Mouse (Mus musculus) CH12.LX (cell line): Measurements from ENCODE around the gene Mcm8. TPM values are rescaled to one million over a fixed set of nuclear protein-coding genes. Genes with fewer than 3 reads are reported as not detected.
A peak's percentile ranks its signal among the peaks of the same experiment; 100 is the strongest.

ENCODE experiments used
- DNase-seq: peaks from one replicate; pipeline ENCODE4 v3.0.0-alpha.2; 2013; ENCODE audit errors: extremely low read depth
- H3K27ac ChIP-seq: 2 replicates; pipeline ENCODE4 v1.5.1; 2012; ENCODE audit warnings: low read depth, mild to moderate bottlenecking, control low read depth, moderate library complexity; ENCODE audit not compliant: insufficient read depth
- H3K27me3 ChIP-seq: replicated peaks from 2 replicates; pipeline ENCODE3; 2012; ENCODE audit warnings: inconsistent platforms
- H3K36me3 ChIP-seq, 2 experiments: replicated peaks in 1 of 2; 2 replicates each; pipeline versions ENCODE3 to v1.6.1; 2012; ENCODE audit warnings: inconsistent platforms in 1 of 2, low read length in 1 of 2, mild to moderate bottlenecking in 1 of 2, mixed read lengths in 1 of 2, moderate library complexity in 1 of 2; ENCODE audit not compliant: control insufficient read depth in 1 of 2, insufficient read depth in 1 of 2
- H3K4me1 ChIP-seq, 2 experiments: 2 replicates each; pipeline ENCODE4 v1.6.1; 2012; ENCODE audit warnings: inconsistent platforms in 1 of 2, moderate library complexity in 1 of 2; ENCODE audit not compliant: insufficient read depth in 2 of 2, control insufficient read depth in 1 of 2
- H3K4me2 ChIP-seq: 2 replicates; pipeline ENCODE4 v1.6.1; 2012; ENCODE audit warnings: low read depth, mild to moderate bottlenecking, control low read depth; ENCODE audit not compliant: poor library complexity, insufficient read depth, severe bottlenecking
- H3K4me3 ChIP-seq, 3 experiments: fragments of 150-350 bp in 1 of 3; sonication (generic) in 1 of 3; replicated peaks in 1 of 3; 2 replicates each; pipeline versions ENCODE3 to v1.5.1; 2011 to 2012; ENCODE audit warnings: low read depth in 2 of 3, low read length in 2 of 3, mild to moderate bottlenecking in 2 of 3, moderate library complexity in 2 of 3, control low read depth in 1 of 3, improper control_type of control experiment in 1 of 3, inconsistent platforms in 1 of 3, mixed read lengths in 1 of 3; ENCODE audit not compliant: poor library complexity in 1 of 3
- H3K79me2 ChIP-seq: replicated peaks from 2 replicates; pipeline ENCODE4 v1.6.1; 2012; ENCODE audit warnings: mild to moderate bottlenecking, moderate library complexity; ENCODE audit not compliant: control insufficient read depth, poor library complexity, insufficient read depth, severe bottlenecking; ENCODE audit errors: extremely low read depth
- H3K9ac ChIP-seq: 2 replicates; pipeline ENCODE4 v1.6.1; 2012; ENCODE audit warnings: low read depth, mild to moderate bottlenecking, control low read depth, moderate library complexity; ENCODE audit not compliant: insufficient read depth
- H3K9me3 ChIP-seq: replicated peaks from 2 replicates; pipeline ENCODE3; 2012; ENCODE audit warnings: low read length, inconsistent platforms, mixed read lengths
- BHLHE40 ChIP-seq: IDR thresholded peaks from 2 replicates; pipeline ENCODE4 v1.6.1; 2011; ENCODE audit warnings: mild to moderate bottlenecking, low read depth, low read length, improper control_type of control experiment
- CHD2 ChIP-seq: IDR thresholded peaks from 2 replicates; pipeline ENCODE4 v1.6.1; 2011; ENCODE audit warnings: low read length, improper control_type of control experiment
- CTCF ChIP-seq, 2 experiments: IDR thresholded peaks in 1 of 2; conservative IDR thresholded peaks in 1 of 2; 2 replicates each; pipeline ENCODE4 v1.5.1; 2011 to 2012; ENCODE audit warnings: low read depth in 2 of 2, low read length in 2 of 2, improper control_type of control experiment in 1 of 2, inconsistent platforms in 1 of 2, mild to moderate bottlenecking in 1 of 2, moderate library complexity in 1 of 2
- E2F4 ChIP-seq: IDR thresholded peaks from 2 replicates; pipeline ENCODE4 v1.6.1; 2011; ENCODE audit warnings: low read depth, low read length, improper control_type of control experiment; ENCODE audit not compliant: insufficient replicate concordance
- ELF1 ChIP-seq: IDR thresholded peaks from 2 replicates; pipeline ENCODE4 v1.6.1; 2014; ENCODE audit warnings: low read depth, mild to moderate bottlenecking, inconsistent platforms, low read length, improper control_type of control experiment
- ETS1 ChIP-seq: conservative IDR thresholded peaks from 2 replicates; pipeline ENCODE4 v1.6.1; 2012; ENCODE audit warnings: low read depth, mild to moderate bottlenecking, inconsistent platforms, low read length, improper control_type of control experiment, moderate library complexity
- IRF4 ChIP-seq: IDR thresholded peaks from 2 replicates; pipeline ENCODE4 v1.6.1; 2014; ENCODE audit warnings: low read depth, mild to moderate bottlenecking, inconsistent platforms, low read length, improper control_type of control experiment
- JUN ChIP-seq: IDR thresholded peaks from 2 replicates; pipeline ENCODE4 v1.6.1; 2011; ENCODE audit warnings: low read depth, mild to moderate bottlenecking, low read length, improper control_type of control experiment, moderate library complexity; ENCODE audit not compliant: insufficient read depth
- JUND ChIP-seq: conservative IDR thresholded peaks from 2 replicates; pipeline ENCODE4 v1.6.1; 2011; ENCODE audit warnings: low read depth, low read length, improper control_type of control experiment
- KAT2A ChIP-seq: IDR thresholded peaks from 2 replicates; pipeline ENCODE4 v1.6.1; 2012; ENCODE audit warnings: low read length, improper control_type of control experiment, inconsistent platforms; ENCODE audit not compliant: insufficient replicate concordance
- MAFK ChIP-seq: IDR thresholded peaks from 2 replicates; pipeline ENCODE4 v1.6.1; 2011; ENCODE audit warnings: low read length, improper control_type of control experiment; ENCODE audit not compliant: insufficient replicate concordance
- MAX ChIP-seq: IDR thresholded peaks from 2 replicates; pipeline ENCODE4 v1.6.1; 2011; ENCODE audit warnings: low read length, improper control_type of control experiment
- MAZ ChIP-seq: IDR thresholded peaks from 2 replicates; pipeline ENCODE4 v1.6.1; 2012; ENCODE audit warnings: low read depth, mild to moderate bottlenecking, inconsistent platforms, low read length, improper control_type of control experiment, moderate library complexity
- MEF2A ChIP-seq: IDR thresholded peaks from 2 replicates; pipeline ENCODE4 v1.6.1; 2014; ENCODE audit warnings: low read depth, mild to moderate bottlenecking, inconsistent platforms, low read length, improper control_type of control experiment, borderline replicate concordance
- MYC ChIP-seq: IDR thresholded peaks from 2 replicates; pipeline ENCODE4 v1.6.1; 2011; ENCODE audit warnings: low read depth, mild to moderate bottlenecking, improper control_type of control experiment, low read length
- NRF1 ChIP-seq: IDR thresholded peaks from 2 replicates; pipeline ENCODE4 v1.6.1; 2014; ENCODE audit warnings: low read depth, mild to moderate bottlenecking, inconsistent platforms, low read length, improper control_type of control experiment, moderate library complexity
- PAX5 ChIP-seq: IDR thresholded peaks from 2 replicates; pipeline ENCODE4 v1.6.1; 2012; ENCODE audit warnings: low read length, inconsistent platforms, mixed read lengths
- POLR2A ChIP-seq: IDR thresholded peaks from 2 replicates; pipeline ENCODE4 v1.6.1; 2011; ENCODE audit warnings: low read depth, mild to moderate bottlenecking, improper control_type of control experiment, low read length
- RAD21 ChIP-seq: IDR thresholded peaks from 2 replicates; pipeline ENCODE4 v1.6.1; 2011; ENCODE audit warnings: low read depth, mild to moderate bottlenecking, low read length, improper control_type of control experiment, moderate library complexity
- SIN3A ChIP-seq: IDR thresholded peaks from 2 replicates; pipeline ENCODE4 v1.6.1; 2012; ENCODE audit warnings: low read length, improper control_type of control experiment, inconsistent platforms
- SMC3 ChIP-seq: IDR thresholded peaks from 2 replicates; pipeline ENCODE4 v1.6.1; 2011; ENCODE audit warnings: low read depth, low read length, improper control_type of control experiment
- TBP ChIP-seq: conservative IDR thresholded peaks from 2 replicates; pipeline ENCODE4 v1.6.1; 2011; ENCODE audit warnings: low read depth, low read length, improper control_type of control experiment
- TCF12 ChIP-seq: IDR thresholded peaks from 2 replicates; pipeline ENCODE4 v1.6.1; 2014; ENCODE audit warnings: low read depth, mild to moderate bottlenecking, inconsistent platforms, low read length, improper control_type of control experiment
- UBTF ChIP-seq: IDR thresholded peaks from 2 replicates; pipeline ENCODE4 v1.6.1; 2012; ENCODE audit warnings: low read depth, mild to moderate bottlenecking, inconsistent platforms, low read length, improper control_type of control experiment, moderate library complexity
- USF1 ChIP-seq: IDR thresholded peaks from 2 replicates; pipeline ENCODE4 v1.6.1; 2014; ENCODE audit warnings: low read depth, mild to moderate bottlenecking, inconsistent platforms, low read length, improper control_type of control experiment
- USF2 ChIP-seq: conservative IDR thresholded peaks from 2 replicates; pipeline ENCODE4 v1.6.1; 2011; ENCODE audit warnings: low read depth, low read length, improper control_type of control experiment
- ZC3H11A ChIP-seq: IDR thresholded peaks from 2 replicates; pipeline ENCODE4 v1.6.1; 2012; ENCODE audit warnings: low read depth, mild to moderate bottlenecking, inconsistent platforms, low read length, improper control_type of control experiment
- ZKSCAN1 ChIP-seq: IDR thresholded peaks from 2 replicates; pipeline ENCODE4 v1.6.1; 2012; ENCODE audit warnings: low read depth, inconsistent platforms, low read length, improper control_type of control experiment, borderline replicate concordance
- ZMIZ1 ChIP-seq: IDR thresholded peaks from 2 replicates; pipeline ENCODE4 v1.6.1; 2012; ENCODE audit warnings: low read depth, mild to moderate bottlenecking, inconsistent platforms, low read length, improper control_type of control experiment
- ZNF384 ChIP-seq: IDR thresholded peaks from 2 replicates; pipeline ENCODE4 v1.6.1; 2012; ENCODE audit warnings: low read depth, low read length, improper control_type of control experiment, inconsistent platforms
- dilution Hi-C: fragments of 300-500 bp; cut with MboI; formaldehyde crosslinking; loops from 2 replicates; pipeline ENCODE4 v1.14.3; 2020; ENCODE audit warnings: low sequenced_read_pairs; ENCODE audit not compliant: extremely low pct_unique_long_range_greater_than_20kb, extremely low pct_ligation_motif_present
- in situ Hi-C: fragments of 300-500 bp; cut with MboI; formaldehyde crosslinking; loops from 3 replicates; pipeline ENCODE4 v1.14.3; 2019; ENCODE audit warnings: low sequenced_read_pairs, low pct_ligation_motif_present, low pct_unique_long_range_greater_than_20kb, mixed read lengths
- polyA plus RNA-seq: library from polyadenylated mRNA; unstranded; fragments of >175 nt; gene quantifications from 2 replicates; pipeline ENCODE4 v1.2.1, GENCODE M21; 2012; ENCODE audit warnings: low read depth; ENCODE audit not compliant: insufficient read length
- total RNA-seq, 2 experiments: library from RNA; depleted of rRNA; stranded (reverse); fragments of 300-350 nt in 1 of 2; fragments of >200 nt in 1 of 2; gene quantifications; 2 replicates each; pipeline ENCODE4 v1.2.3; 2012 to 2014

Gene Mcm8
- total and polyA plus RNA-seq, 3 experiments = 24.6 to 26.9 (median 24.7) TPM

DNA sequence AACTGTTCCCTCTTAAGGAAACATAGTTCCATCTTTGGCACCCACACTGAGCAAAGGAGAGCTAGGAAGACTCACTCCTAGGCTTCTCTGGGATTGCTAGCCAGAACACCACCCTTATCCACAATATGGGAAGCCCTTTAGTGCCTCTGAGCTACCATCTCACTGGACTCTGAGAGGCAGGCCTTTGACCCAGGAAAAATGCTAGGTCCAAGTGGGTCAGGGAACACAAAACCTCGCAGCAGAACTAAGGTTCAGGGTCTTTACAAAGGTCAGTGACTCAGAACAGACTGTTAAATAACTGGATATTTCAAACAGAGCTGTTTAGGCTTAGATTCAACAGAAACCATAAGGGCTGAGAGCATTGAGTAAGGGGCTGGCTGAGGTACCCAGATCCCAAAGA lies 61.0 kb downstream of the Mcm8 start:
- H3K4me3 ChIP-seq = no peak overlapping the region
- no peak for TF ChIP-seq JUND
- TF ChIP-seq ZMIZ1 = no peak
- TF ChIP-seq MAFK = no peak
- TF ChIP-seq NRF1 = no peak
- TF ChIP-seq CTCF (conservative IDR thresholded peaks at IDR 0.05 in 1 of 2, IDR thresholded peaks at IDR 0.05 in 1 of 2; ENCODE audit: low read depth in 2 of 2, low read length in 2 of 2) = no peak
- TF ChIP-seq ZKSCAN1 = no peak
- TF ChIP-seq ELF1 = no peak
- no peak for TF ChIP-seq MEF2A
- TF ChIP-seq RAD21 = no peak
- no peak for TF ChIP-seq SIN3A
- no peak for TF ChIP-seq E2F4
- no peak for TF ChIP-seq POLR2A
- TF ChIP-seq MYC = no peak
- no peak for TF ChIP-seq CHD2
- H3K4me1 ChIP-seq = peaks cover 5 to 7% of the 10 kb centered on the region in 2 experiments; a peak in 3 of 4 replicates
- H3K4me2 ChIP-seq = no peak overlapping the region
- no peak overlapping the region for H3K27ac ChIP-seq
- peaks cover 62% of the 10 kb centered on the region for H3K27me3 ChIP-seq
- H3K9ac ChIP-seq = no peak overlapping the region
- no peaks in the 10 kb centered on the region for H3K79me2 ChIP-seq
- DNase-seq = no peak
- H3K36me3 ChIP-seq = no peaks in the 10 kb centered on the region
- dilution Hi-C loops (no loop called here), in situ Hi-C loops (no loop called here)
- peaks cover 2% of the 10 kb centered on the region for H3K9me3 ChIP-seq

DNA sequence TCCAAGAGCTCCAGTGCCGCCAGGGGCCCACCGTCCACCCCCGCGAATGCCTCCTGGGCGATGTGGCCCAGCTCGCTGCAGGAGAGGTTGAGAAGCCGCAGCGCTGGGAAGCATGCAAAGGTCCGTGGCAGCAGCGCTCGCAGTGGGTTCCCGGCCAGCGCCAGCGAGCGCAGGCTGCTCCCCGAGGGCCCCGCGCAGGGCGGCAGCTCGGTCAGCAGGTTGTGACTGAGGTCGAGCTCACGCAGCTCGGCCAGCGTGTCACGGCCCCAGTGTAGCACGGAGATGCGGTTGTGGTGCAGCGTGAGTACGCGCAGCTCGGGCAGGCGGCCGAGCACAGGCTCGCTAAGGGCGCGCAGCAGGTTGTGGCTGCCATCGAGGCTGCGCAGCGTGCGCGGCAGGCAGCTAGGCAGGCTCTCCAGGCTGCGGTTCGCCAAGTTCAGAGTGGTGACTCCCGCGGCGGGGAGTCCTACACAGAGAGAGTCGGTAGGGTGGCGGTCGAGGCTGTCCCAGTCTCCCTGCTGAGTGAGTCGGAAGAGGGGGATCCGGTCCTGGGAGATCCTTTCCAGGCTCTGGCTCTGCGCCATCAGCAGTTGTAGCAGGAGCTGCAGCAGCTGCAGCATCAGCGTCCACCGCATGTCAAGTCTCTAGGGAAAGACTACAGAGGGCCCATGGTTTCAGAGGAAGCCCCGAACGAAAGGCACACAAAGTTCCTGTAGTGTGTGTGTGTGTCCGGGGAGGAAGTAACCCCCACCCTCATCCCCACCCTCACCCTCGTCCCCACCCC lies 63.5 kb downstream of the Mcm8 start:
- Histone ChIP-seq H3K4me3 (peak overlapping the region in 2 of 3 experiments; percentile 24 to 49), H3K36me3 (no peaks in the 10 kb centered on the region), H3K4me2 (peak overlapping the region; percentile 53), H3K4me1 (peaks cover 5 to 7% of the 10 kb centered on the region in 2 experiments; a peak in 3 of 4 replicates), H3K9me3 (peaks cover 2% of the 10 kb centered on the region), H3K27ac (no peak overlapping the region), H3K79me2 (no peaks in the 10 kb centered on the region), H3K9ac (no peak overlapping the region), H3K27me3 (peaks cover 75% of the 10 kb centered on the region)
- in situ Hi-C loops = no loop called here
- TF ChIP-seq MYC = 0 out of 2 replicates have a peak, but pooled peaks have one; percentile 15
- no peak for TF ChIP-seq TBP
- no peak for TF ChIP-seq ZMIZ1
- no peak for TF ChIP-seq PAX5
- TF ChIP-seq SMC3 = no peak
- TF ChIP-seq JUND = no peak
- peak; percentile 63 for TF ChIP-seq UBTF
- TF ChIP-seq NRF1 = peak; percentile 66
- no peak for TF ChIP-seq USF1
- no peak for TF ChIP-seq IRF4
- peak; percentile 56 for TF ChIP-seq MAX
- no peak for TF ChIP-seq ELF1
- TF ChIP-seq ZKSCAN1 = no peak
- TF ChIP-seq BHLHE40 = no peak
- TF ChIP-seq MAFK = no peak
- TF ChIP-seq JUN = no peak
- no peak for TF ChIP-seq ZNF384
- no peak for TF ChIP-seq USF2
- TF ChIP-seq MAZ = no peak
- no peak for TF ChIP-seq KAT2A
- no peak for TF ChIP-seq ETS1
- TF ChIP-seq TCF12 = no peak
- no peak for TF ChIP-seq ZC3H11A
- dilution Hi-C loops = no loop called here
- DNase-seq = peak; percentile 38
